Mouse (Mus musculus) heart, adult 8-10 months (tissue): Measurements from ENCODE around the gene Tmem120b. TPM values are rescaled to one million over a fixed set of nuclear protein-coding genes. Genes with fewer than 3 reads are reported as not detected.

Experiments
- DNase-seq: peaks from one replicate; pipeline ENCODE4 v3.0.0; 2022; ENCODE audit warnings: low spot score
- total RNA-seq, 4 experiments: library from RNA; stranded (reverse); gene quantifications; 2 replicates each; pipeline ENCODE4 v1.2.4; 2022

Gene Tmem120b
- total RNA-seq, 4 experiments from 2014 or later: 7.7 to 10.7 (median 8.4) TPM

GRCm38 (mm10) chr5:123159446-123159845, 91.2 kb downstream of the Tmem120b start:
- DNase-seq: no peak

GRCm38 (mm10) chr5:123159866-123160265, 91.7 kb downstream of the Tmem120b start:
- DNase-seq: no peak

GRCm38 (mm10) chr5:123160341-123160740, 92.1 kb downstream of the Tmem120b start:
- DNase-seq: no peak

GRCm38 (mm10) chr5:123162942-123163341, 94.7 kb downstream of the Tmem120b start:
- no peak for DNase-seq

- no peak for DNase-seq
Observed at GRCm38 (mm10) chr5:123166437-123166836, 98.2 kb downstream of the Tmem120b start.

Other genes with a start within 250 kb of the Tmem120b start
- 100 to 1,000 TPM; 151 to 179 (median 164) TPM for gene Anapc5, start 247.1 kb upstream of the Tmem120b start, total RNA-seq
- 10 to 100 TPM; 30.7 to 39.8 (median 35.3) TPM for gene Rnf34, start 218.4 kb upstream of the Tmem120b start, total RNA-seq
- 10 to 100 TPM; 12.7 to 14.9 (median 14.4) TPM for gene Kdm2b, start 78.6 kb upstream of the Tmem120b start, total RNA-seq
- gene Orai1, start 53.3 kb upstream of the Tmem120b start, total RNA-seq: 10 to 100 TPM; 13.3 to 16.3 (median 15.2) TPM
- gene Morn3, start 21.4 kb upstream of the Tmem120b start, total RNA-seq: not detected
- 1 to 10 TPM in 1 of 4 experiments, under 1 TPM in 3; 0.38 to 1.7 (median 0.68) TPM for gene Rhof, start 64.3 kb downstream of the Tmem120b start, total RNA-seq
- gene Setd1b, start 73.8 kb downstream of the Tmem120b start, total RNA-seq: 10 to 100 TPM; 14.3 to 21.5 (median 18.2) TPM
- gene Psmd9, start 101.0 kb downstream of the Tmem120b start, total RNA-seq: 10 to 100 TPM; 11.7 to 16.6 (median 13.8) TPM
- gene Hpd, start 114.3 kb downstream of the Tmem120b start, total RNA-seq: not detected
- under 1 TPM; 0.65 to 0.82 (median 0.73) TPM for gene Wdr66, start 183.7 kb downstream of the Tmem120b start, total RNA-seq